Mouse (Mus musculus): ENCODE data around the gene Olfr981. TPM values are rescaled to one million over a fixed set of nuclear protein-coding genes. Genes with fewer than 3 reads are reported as not detected.
"Not testable (repeated sequence)": the region's sequence is repeated elsewhere in the genome, so short reads cannot be mapped to it uniquely, and the experiment has no call there.

Gene Olfr981
- polyA plus RNA-seq (2012; rRNA removed) = not detected in 2 replicates

GRCm38 (mm10) chr9:40021164-40021563, at the start of gene Olfr981:
Olfr981 (plus strand) TSS chr9:40021464.
- no peaks in the 10 kb centered on the region for H3K27me3 ChIP-seq (replicated peaks; ENCODE audit: control insufficient read depth, insufficient read depth, low read length)
- no peaks in the 10 kb centered on the region for H3K36me3 ChIP-seq (ENCODE audit: control insufficient read depth, insufficient read depth, low read length)
- no peaks in the 10 kb centered on the region for H3K4me1 ChIP-seq (ENCODE audit: control insufficient read depth, insufficient read depth, low read length)
- no peak for DNase-seq
- H3K4me3 ChIP-seq (ENCODE audit: insufficient read depth, low read depth, low read length) = no peak within 1 kb of the TSS
- 68% methylated on average over 2 of the region's 2 CpGs for WGBS
- H3K27ac ChIP-seq (ENCODE audit: insufficient read depth, low read depth, low read length) = no peak within 1 kb of the TSS
- no peak for TF ChIP-seq POLR2A (IDR thresholded peaks at IDR 0.05; ENCODE audit: low read depth, low read length)
- TF ChIP-seq CTCF (conservative IDR thresholded peaks at IDR 0.05; ENCODE audit: insufficient read depth, insufficient read length, low read depth, low read length) = no peak

DNA sequence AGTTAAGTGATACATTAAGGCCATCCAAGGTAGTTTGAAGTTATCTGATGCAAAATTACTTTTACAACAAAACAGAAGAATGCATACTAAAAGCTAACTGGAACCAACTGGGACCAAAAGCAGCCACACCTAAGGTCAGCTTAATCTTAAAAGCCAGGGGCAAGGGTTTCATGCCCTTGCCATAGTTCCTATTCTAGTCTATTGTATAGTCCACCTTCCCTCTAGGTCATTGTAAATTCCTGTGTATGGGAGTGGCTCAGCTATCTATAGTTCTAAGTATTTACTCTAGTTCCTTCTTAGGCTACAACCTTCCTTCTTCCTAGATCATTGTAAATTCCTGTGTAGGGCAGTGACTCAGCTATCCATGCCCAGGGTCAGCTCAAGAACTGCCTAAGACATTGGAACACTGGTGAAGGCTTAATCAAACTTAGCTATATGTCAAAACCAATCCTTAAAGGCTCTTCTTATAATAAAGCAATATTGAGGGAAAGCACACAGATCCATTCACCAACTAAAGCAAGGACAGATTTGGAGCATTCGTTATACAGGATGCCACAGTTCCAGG, 44.6 kb upstream of the Olfr981 start:
- not testable (repeated sequence) for H3K4me3 ChIP-seq (ENCODE audit: insufficient read depth, low read depth, low read length); H3K36me3 ChIP-seq (ENCODE audit: control insufficient read depth, insufficient read depth, low read length); H3K27ac ChIP-seq (ENCODE audit: insufficient read depth, low read depth, low read length); DNase-seq; H3K4me1 ChIP-seq (ENCODE audit: control insufficient read depth, insufficient read depth, low read length); H3K27me3 ChIP-seq (replicated peaks; ENCODE audit: control insufficient read depth, insufficient read depth, low read length)
- 81% methylated on average over 1 of the region's 1 CpGs for WGBS

DNA sequence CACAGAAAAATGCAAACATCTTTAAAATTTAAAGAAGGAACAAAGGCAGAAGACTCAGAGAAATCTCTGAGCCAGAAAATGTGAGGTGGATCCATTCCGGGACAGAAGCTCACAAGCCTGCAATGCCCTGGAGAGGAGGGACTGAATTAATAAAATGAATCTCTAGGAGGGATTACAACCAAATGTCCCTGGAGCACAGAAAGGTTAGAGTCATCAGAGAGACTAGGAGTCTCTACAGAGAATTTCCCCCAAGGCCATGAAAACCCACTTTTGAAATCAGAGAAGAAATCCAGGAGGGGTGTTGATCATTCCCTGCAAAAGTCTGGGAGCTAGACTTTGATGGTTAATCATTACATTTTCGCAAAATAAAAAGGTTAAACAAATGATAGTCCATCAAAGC, 29.5 kb upstream of the Olfr981 start, which contains the start of gene Olfr978:
Olfr978 (plus strand) TSS at position 301 of the 400 bp plus-strand sequence.
- TF ChIP-seq CTCF (conservative IDR thresholded peaks at IDR 0.05; ENCODE audit: insufficient read depth, insufficient read length, low read depth, low read length) (no peak), POLR2A (IDR thresholded peaks at IDR 0.05; ENCODE audit: low read depth, low read length) (no peak)
- no peaks in the 10 kb centered on the region for H3K4me1 ChIP-seq (ENCODE audit: control insufficient read depth, insufficient read depth, low read length)
- no peaks in the 10 kb centered on the region for H3K36me3 ChIP-seq (ENCODE audit: control insufficient read depth, insufficient read depth, low read length)
- H3K27ac ChIP-seq (ENCODE audit: insufficient read depth, low read depth, low read length) = no peak within 1 kb of the TSS
- no peaks in the 10 kb centered on the region for H3K27me3 ChIP-seq (replicated peaks; ENCODE audit: control insufficient read depth, insufficient read depth, low read length)
- no peak for DNase-seq
- 83% methylated on average over 2 of the region's 2 CpGs for WGBS
- no peak within 1 kb of the TSS for H3K4me3 ChIP-seq (ENCODE audit: insufficient read depth, low read depth, low read length)

DNA sequence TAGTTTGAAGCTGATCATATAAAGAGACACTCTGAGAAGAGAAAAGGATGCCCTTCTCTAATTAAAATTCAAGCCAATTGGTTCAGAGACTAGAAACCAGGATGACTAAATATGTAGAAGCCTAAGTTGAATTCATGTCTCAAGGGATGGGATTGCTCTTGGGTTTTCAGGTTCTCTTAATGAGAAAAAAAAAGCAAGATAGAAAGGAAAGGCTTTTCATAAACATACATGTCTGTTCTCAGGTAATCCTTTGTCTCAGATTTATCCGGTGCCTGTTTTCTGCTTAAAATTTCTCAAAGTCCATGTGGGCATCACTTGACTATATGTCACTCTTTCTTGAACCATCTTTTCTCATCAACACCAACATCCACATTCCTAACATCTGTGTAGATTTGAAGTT, 17.9 kb upstream of the Olfr981 start, which contains the start of gene Olfr979:
Olfr979 (minus strand) TSS at position 101 of the 400 bp plus-strand sequence.
- no peaks in the 10 kb centered on the region for H3K4me1 ChIP-seq (ENCODE audit: control insufficient read depth, insufficient read depth, low read length)
- no peak for DNase-seq
- H3K36me3 ChIP-seq (ENCODE audit: control insufficient read depth, insufficient read depth, low read length) = no peaks in the 10 kb centered on the region
- H3K27ac ChIP-seq (ENCODE audit: insufficient read depth, low read depth, low read length) = no peak within 1 kb of the TSS
- WGBS = 95% methylated on average over 1 of the region's 1 CpGs
- TF ChIP-seq CTCF (conservative IDR thresholded peaks at IDR 0.05; ENCODE audit: insufficient read depth, insufficient read length, low read depth, low read length) (no peak), POLR2A (IDR thresholded peaks at IDR 0.05; ENCODE audit: low read depth, low read length) (no peak)
- no peak within 1 kb of the TSS for H3K4me3 ChIP-seq (ENCODE audit: insufficient read depth, low read depth, low read length)
- H3K27me3 ChIP-seq (replicated peaks; ENCODE audit: control insufficient read depth, insufficient read depth, low read length) = no peaks in the 10 kb centered on the region

DNA sequence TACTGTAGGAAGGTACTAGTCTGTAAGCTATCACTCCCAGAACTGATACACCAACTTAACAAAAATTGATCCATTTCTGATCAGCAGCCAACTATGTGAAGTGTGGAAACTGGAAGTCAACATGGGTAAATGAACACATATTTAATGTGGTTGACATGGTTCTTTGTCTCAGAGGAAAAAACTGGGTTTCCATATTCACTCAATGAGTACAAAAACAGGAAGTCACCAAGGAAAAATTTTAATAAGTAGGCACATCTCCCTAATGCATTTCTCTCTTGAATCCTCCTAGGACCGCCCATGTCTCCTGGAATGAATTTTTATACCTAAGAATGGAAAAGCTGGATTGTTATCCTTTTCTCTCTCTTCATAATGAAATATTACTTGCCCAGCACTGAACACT, 11.8 kb upstream of the Olfr981 start, which contains the start of gene Olfr980:
Olfr980 (minus strand) TSS at position 101 of the 400 bp plus-strand sequence.
- H3K27ac ChIP-seq (ENCODE audit: insufficient read depth, low read depth, low read length) = no peak within 1 kb of the TSS
- DNase-seq = no peak
- H3K36me3 ChIP-seq (ENCODE audit: control insufficient read depth, insufficient read depth, low read length) = no peaks in the 10 kb centered on the region
- no peaks in the 10 kb centered on the region for H3K4me1 ChIP-seq (ENCODE audit: control insufficient read depth, insufficient read depth, low read length)
- TF ChIP-seq CTCF (conservative IDR thresholded peaks at IDR 0.05; ENCODE audit: insufficient read depth, insufficient read length, low read depth, low read length) = no peak
- no peak for TF ChIP-seq POLR2A (IDR thresholded peaks at IDR 0.05; ENCODE audit: low read depth, low read length)
- 81% methylated on average over 1 of the region's 1 CpGs for WGBS
- H3K4me3 ChIP-seq (ENCODE audit: insufficient read depth, low read depth, low read length) = no peak within 1 kb of the TSS
- no peaks in the 10 kb centered on the region for H3K27me3 ChIP-seq (replicated peaks; ENCODE audit: control insufficient read depth, insufficient read depth, low read length)

GRCm38 (mm10) chr9:40050138-40050537, 28.9 kb downstream of the Olfr981 start:
- Histone ChIP-seq H3K36me3 (ENCODE audit: control insufficient read depth, insufficient read depth, low read length) (no peaks in the 10 kb centered on the region), H3K27ac (ENCODE audit: insufficient read depth, low read depth, low read length) (no peak overlapping the region), H3K4me1 (ENCODE audit: control insufficient read depth, insufficient read depth, low read length) (no peaks in the 10 kb centered on the region), H3K27me3 (replicated peaks; ENCODE audit: control insufficient read depth, insufficient read depth, low read length) (no peaks in the 10 kb centered on the region), H3K4me3 (ENCODE audit: insufficient read depth, low read depth, low read length) (no peak overlapping the region)
- no peak for TF ChIP-seq CTCF (conservative IDR thresholded peaks at IDR 0.05; ENCODE audit: insufficient read depth, insufficient read length, low read depth, low read length)
- TF ChIP-seq POLR2A (IDR thresholded peaks at IDR 0.05; ENCODE audit: low read depth, low read length) = no peak
- no peak for DNase-seq
- WGBS = 92% methylated on average over 19 of the region's 19 CpGs

GRCm38 (mm10) chr9:40073529-40073928, 52.3 kb downstream of the Olfr981 start, which contains the start of gene Olfr982:
Olfr982 (plus strand) TSS chr9:40073829.
- no peak within 1 kb of the TSS for H3K4me3 ChIP-seq (ENCODE audit: insufficient read depth, low read depth, low read length)
- no peak for DNase-seq
- H3K36me3 ChIP-seq (ENCODE audit: control insufficient read depth, insufficient read depth, low read length) = no peaks in the 10 kb centered on the region
- H3K27me3 ChIP-seq (replicated peaks; ENCODE audit: control insufficient read depth, insufficient read depth, low read length) = no peaks in the 10 kb centered on the region
- TF ChIP-seq CTCF (conservative IDR thresholded peaks at IDR 0.05; ENCODE audit: insufficient read depth, insufficient read length, low read depth, low read length) = no peak
- no peak for TF ChIP-seq POLR2A (IDR thresholded peaks at IDR 0.05; ENCODE audit: low read depth, low read length)
- H3K4me1 ChIP-seq (ENCODE audit: control insufficient read depth, insufficient read depth, low read length) = no peaks in the 10 kb centered on the region
- 77% methylated on average over 2 of the region's 2 CpGs for WGBS
- no peak within 1 kb of the TSS for H3K27ac ChIP-seq (ENCODE audit: insufficient read depth, low read depth, low read length)

Other genes with a start within 250 kb of the Olfr981 start
- gene Olfr968, start 238.2 kb upstream of the Olfr981 start, polyA plus RNA-seq (2012; rRNA removed) = not detected in 2 replicates
- gene Olfr969, start 230.5 kb upstream of the Olfr981 start, polyA plus RNA-seq (2012; rRNA removed) = not detected in 2 replicates
- gene Olfr970, start 212.6 kb upstream of the Olfr981 start, polyA plus RNA-seq (2012; rRNA removed) = not detected in 2 replicates
- gene Olfr971, start 184.6 kb upstream of the Olfr981 start, polyA plus RNA-seq (2012; rRNA removed) = not detected in 2 replicates
- gene Olfr972, start 155.0 kb upstream of the Olfr981 start, polyA plus RNA-seq (2012; rRNA removed) = not detected in 2 replicates
- gene Olfr229, start 114.1 kb upstream of the Olfr981 start, polyA plus RNA-seq (2012; rRNA removed) = not detected in 2 replicates
- gene Olfr974, start 84.0 kb upstream of the Olfr981 start, polyA plus RNA-seq (2012; rRNA removed) = not detected in 2 replicates
- not detected in 2 replicates for gene Olfr975, start 69.4 kb upstream of the Olfr981 start, polyA plus RNA-seq (2012; rRNA removed)
- gene Olfr976, start 60.3 kb upstream of the Olfr981 start, polyA plus RNA-seq (2012; rRNA removed) = not detected in 2 replicates
- not detected in 2 replicates for gene Olfr978, start 29.4 kb upstream of the Olfr981 start, polyA plus RNA-seq (2012; rRNA removed)
- not detected in 2 replicates for gene Olfr979, start 18.0 kb upstream of the Olfr981 start, polyA plus RNA-seq (2012; rRNA removed)
- not detected in 2 replicates for gene Olfr980, start 11.9 kb upstream of the Olfr981 start, polyA plus RNA-seq (2012; rRNA removed)
- gene Olfr982, start 52.4 kb downstream of the Olfr981 start, polyA plus RNA-seq (2012; rRNA removed) = not detected in 2 replicates
- gene Olfr983, start 72.1 kb downstream of the Olfr981 start, polyA plus RNA-seq (2012; rRNA removed) = not detected in 2 replicates
- gene Olfr984, start 92.7 kb downstream of the Olfr981 start, polyA plus RNA-seq (2012; rRNA removed) = not detected in 2 replicates
- gene Olfr985, start 108.7 kb downstream of the Olfr981 start, polyA plus RNA-seq (2012; rRNA removed) = not detected in 2 replicates
- not detected in 2 replicates for gene Tmem225, start 126.7 kb downstream of the Olfr981 start, polyA plus RNA-seq (2012; rRNA removed)
- gene Olfr986, start 159.5 kb downstream of the Olfr981 start, polyA plus RNA-seq (2012; rRNA removed) = not detected in 2 replicates
- gene Zfp202, start 170.9 kb downstream of the Olfr981 start, polyA plus RNA-seq (2012; rRNA removed) = 0.94 and 1.1 TPM in 2 replicates
- gene Scn3b, start 247.8 kb downstream of the Olfr981 start, polyA plus RNA-seq (2012; rRNA removed) = 0.05 and 0.38 TPM in 2 replicates